Mouse (Mus musculus): ENCODE measurements around the gene Afg1l. TPM values are rescaled to one million over a fixed set of nuclear protein-coding genes. Genes with fewer than 3 reads are reported as not detected.

Afg1l gene
- 7.2 TPM for polyA plus RNA-seq (2017; shearing (Covaris generic))

DNA sequence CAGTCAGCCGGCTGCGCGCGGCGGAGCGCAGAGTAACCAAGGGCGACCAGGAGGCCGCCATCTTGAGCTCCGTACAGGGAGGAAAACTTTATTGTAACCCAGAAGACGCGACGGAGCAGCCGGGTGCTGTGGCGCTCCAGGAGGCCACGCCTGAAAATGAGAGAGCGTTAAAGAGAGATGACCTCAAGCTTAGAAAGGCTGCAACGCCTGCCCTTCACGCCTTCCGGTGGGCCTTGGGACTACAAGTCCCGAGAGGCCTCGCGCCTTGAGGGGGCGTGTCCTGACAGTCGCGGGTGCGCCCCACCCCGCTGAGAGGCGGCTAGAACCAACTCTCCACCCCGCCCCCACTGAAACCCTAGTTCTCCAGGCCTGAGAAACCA lies at the start of gene Afg1l:
TSS of gene Afg1l (minus strand) at position 225 of the 380 bp plus-strand sequence.

DNA sequence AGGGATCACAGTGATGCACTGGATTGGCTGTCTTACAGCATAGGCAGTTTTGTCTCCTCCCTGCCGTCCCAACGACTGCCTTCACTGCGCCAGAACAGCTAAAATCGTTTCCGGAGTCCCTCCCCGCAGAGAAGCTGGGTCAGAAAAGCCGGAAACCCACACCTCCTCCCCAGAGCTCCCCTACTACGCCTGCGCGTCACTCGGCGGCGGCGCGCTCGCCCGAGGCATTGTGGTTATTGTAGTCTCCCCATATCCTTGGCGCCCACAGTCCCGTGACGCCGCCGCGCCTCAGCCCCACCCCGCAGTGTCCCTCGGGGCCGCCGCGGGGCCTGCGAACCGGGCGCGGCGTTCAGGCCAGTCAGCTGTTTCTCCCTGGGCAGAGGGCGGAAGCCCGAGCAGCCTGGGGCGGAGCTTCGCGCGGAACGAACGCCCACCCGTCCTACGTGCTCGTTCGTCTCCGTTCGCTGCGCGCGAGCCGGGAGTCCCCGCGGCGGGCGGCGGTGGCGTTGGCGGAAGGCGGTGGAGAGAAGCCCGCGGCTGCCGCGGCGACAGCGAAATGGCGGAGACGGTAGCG lies 23.5 kb upstream of the Afg1l start, which contains the start of gene Snx3:
TSS of gene Snx3 (plus strand) at position 256 of the 574 bp plus-strand sequence.

DNA sequence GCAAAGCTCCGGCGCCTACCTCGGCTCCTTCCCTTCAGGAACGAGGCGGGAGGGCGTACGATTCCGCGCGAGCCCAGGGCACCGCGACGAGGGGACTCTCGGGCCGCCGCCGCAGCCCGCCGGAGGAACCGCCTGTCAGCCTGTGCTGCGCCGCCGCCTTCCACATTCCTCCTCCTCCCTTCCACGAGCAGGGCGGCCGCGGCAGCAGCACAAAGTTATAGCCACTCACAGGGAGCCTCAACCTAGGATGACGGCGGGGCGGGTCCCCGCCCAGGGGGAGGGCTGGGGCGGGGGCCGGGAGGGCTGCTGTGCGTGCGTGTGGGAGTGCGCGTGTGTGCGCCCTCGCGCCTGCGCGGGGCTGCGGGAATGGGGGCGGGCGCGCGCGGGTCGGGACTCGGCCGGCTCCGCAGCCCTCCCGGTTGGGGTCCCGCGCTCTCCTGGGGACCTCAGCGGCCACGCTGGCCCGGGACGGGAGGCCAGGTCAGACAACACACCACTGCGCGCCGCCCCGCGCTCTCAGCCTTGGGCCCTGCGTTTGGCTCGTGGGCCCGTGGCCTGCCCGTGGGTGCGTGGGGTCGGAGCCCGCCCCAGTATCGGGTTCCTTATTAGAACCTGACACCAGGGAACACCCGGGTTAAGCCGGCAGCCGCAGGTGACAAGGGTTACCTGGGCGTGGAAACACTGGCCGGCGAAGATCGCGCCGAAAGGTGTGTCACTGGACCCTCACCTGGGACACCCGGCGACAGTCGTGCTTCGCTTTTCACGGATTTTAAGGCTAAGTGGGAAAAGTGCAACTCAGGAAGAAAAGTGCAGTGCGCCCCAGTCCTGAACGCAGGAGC lies 201.6 kb downstream of the Afg1l start, which contains the start of gene Foxo3:
TSS of gene Foxo3 (minus strand) at position 249 of the 839 bp plus-strand sequence.

Other genes starting within 250 kb of the Afg1l start
- gene Foxo3, start 201.8 kb downstream of the Afg1l start, polyA plus RNA-seq (2017; shearing (Covaris generic)), result 4.2 TPM
- gene Snx3, start 23.5 kb upstream of the Afg1l start, polyA plus RNA-seq (2017; shearing (Covaris generic)), result 362 TPM
- not detected for gene Nr2e1, start 105.1 kb upstream of the Afg1l start, polyA plus RNA-seq (2017; shearing (Covaris generic))
- 68.6 TPM for gene Ostm1, start 105.3 kb upstream of the Afg1l start, polyA plus RNA-seq (2017; shearing (Covaris generic))